Mouse (Mus musculus): ENCODE results near the gene Gm5737.

GRCm38 (mm10) chr7:120803268-120803667, 8.9 kb upstream of the Gm5737 start:
- no peak for TF ChIP-seq POLR2A (IDR thresholded peaks at IDR 0.05; ENCODE audit: borderline replicate concordance, low read depth, low read length)
- TF ChIP-seq CTCF (IDR thresholded peaks at IDR 0.05; ENCODE audit: low read depth, low read length), result no peak

All from bone marrow macrophage, adult 2 months (primary cell).